ENCODE assay signal across 8 mouse cellular contexts in genomic region chr1:155050897-155051592, GRCm38 (mm10). TPM values are rescaled to one million over a fixed set of nuclear protein-coding genes. Genes with fewer than 3 reads are reported as not detected.
DNase-seq lines count a peak whose midpoint lies in the region; ATAC-seq and TF ChIP-seq lines count a peak whose summit lies in the region.

No protein-coding gene starts in this region.

- H3K4me2 ChIP-seq in forebrain, embryonic 13.5 days: no peak overlapping the region
- no peak overlapping the region for H3K4me2 ChIP-seq in liver, embryonic 16.5 days (ENCODE audit: low read depth, low read length)
- peak overlapping the region; percentile 78 for H3K4me2 ChIP-seq in myocyte (ENCODE audit: low read depth)
- no peak overlapping the region for H3K4me2 ChIP-seq in forebrain, embryonic 14.5 days (ENCODE audit: low read length)

- H3K4me1 ChIP-seq in forebrain, embryonic 10.5 days: peaks cover 66% of the 10 kb centered on the region
- peaks cover 51% of the 10 kb centered on the region for H3K4me1 ChIP-seq in forebrain, embryonic 13.5 days
- peaks cover 12% of the 10 kb centered on the region for H3K4me1 ChIP-seq in liver, embryonic 16.5 days (ENCODE audit: control insufficient read depth, low read depth, low read length)
- H3K4me1 ChIP-seq in embryonic fibroblast, embryonic 13.5 days (ENCODE audit: control insufficient read depth, insufficient read depth, low read length): peaks cover 31% of the 10 kb centered on the region
- H3K4me1 ChIP-seq in forebrain, embryonic 14.5 days (ENCODE audit: control insufficient read depth, insufficient read depth, low read length): peaks cover 26% of the 10 kb centered on the region

- no peak for TF ChIP-seq CTCF in embryonic fibroblast, embryonic 13.5 days (IDR thresholded peaks at IDR 0.05; ENCODE audit: borderline replicate concordance, insufficient read depth, low read length)

- ATAC-seq in forebrain, embryonic 13.5 days: no peak
- no peak for ATAC-seq in liver, embryonic 16.5 days (ENCODE audit: low read depth)
- no peak for ATAC-seq in forebrain, embryonic 14.5 days
- no peak for ATAC-seq in cerebellum, adult (ENCODE audit: insufficient number of reproducible peaks, low FRiP score, low TSS enrichment)

- H3K9me3 ChIP-seq in forebrain, embryonic 10.5 days: peaks cover 3% of the 10 kb centered on the region; the same call in 1 of the 2 replicates
- H3K9me3 ChIP-seq in forebrain, embryonic 13.5 days (replicated peaks): no peaks in the 10 kb centered on the region
- H3K9me3 ChIP-seq in liver, embryonic 16.5 days (replicated peaks; ENCODE audit: control insufficient read depth, low read length): no peaks in the 10 kb centered on the region
- H3K9me3 ChIP-seq in forebrain, embryonic 14.5 days (replicated peaks; ENCODE audit: control insufficient read depth, low read length): no peaks in the 10 kb centered on the region

- no peak for TF ChIP-seq POLR2A in embryonic fibroblast, embryonic 13.5 days (IDR thresholded peaks at IDR 0.05; ENCODE audit: low read depth, low read length)
- no peak for TF ChIP-seq POLR2A in myocyte (IDR thresholded peaks at IDR 0.05; ENCODE audit: insufficient read length, low read depth)

- WGBS in forebrain, embryonic 10.5 days: 94% methylated on average over 9 of the region's 9 CpGs
- WGBS in forebrain, embryonic 13.5 days: 88% methylated on average over 9 of the region's 9 CpGs
- WGBS in liver, embryonic 16.5 days (ENCODE audit: insufficient replicate concordance): 46% methylated on average over 9 of the region's 9 CpGs
- 89% methylated on average over 9 of the region's 9 CpGs for WGBS in forebrain, embryonic 14.5 days

- H3K36me3 ChIP-seq in forebrain, embryonic 10.5 days (replicated peaks): no peaks in the 10 kb centered on the region
- H3K36me3 ChIP-seq in forebrain, embryonic 13.5 days (ENCODE audit: poor library complexity, severe bottlenecking): no peaks in the 10 kb centered on the region
- H3K36me3 ChIP-seq in liver, embryonic 16.5 days (ENCODE audit: control insufficient read depth, insufficient read depth): no peaks in the 10 kb centered on the region
- H3K36me3 ChIP-seq in myocyte (ENCODE audit: control insufficient read depth, insufficient read depth): no peaks in the 10 kb centered on the region
- H3K36me3 ChIP-seq in forebrain, embryonic 14.5 days (ENCODE audit: control insufficient read depth, insufficient read depth, low read length): no peaks in the 10 kb centered on the region

- no peaks in the 10 kb centered on the region for H3K79me2 ChIP-seq in myocyte (ENCODE audit: control insufficient read depth, insufficient read depth)

- H3K9ac ChIP-seq in forebrain, embryonic 13.5 days: no peak overlapping the region
- no peak overlapping the region for H3K9ac ChIP-seq in liver, embryonic 16.5 days (ENCODE audit: low read depth, low read length)
- H3K9ac ChIP-seq in forebrain, embryonic 14.5 days (ENCODE audit: low read length): no peak overlapping the region

- DNase-seq in forebrain, embryonic 10.5 days (ENCODE audit: extremely low spot score, low spot score): no peak
- DNase-seq in liver: no peak
- no peak for DNase-seq in forebrain, embryonic 14.5 days (ENCODE audit: low spot score)

- H3K4me3 ChIP-seq in forebrain, embryonic 10.5 days: no peak overlapping the region
- no peak overlapping the region for H3K4me3 ChIP-seq in forebrain, embryonic 13.5 days
- H3K4me3 ChIP-seq in liver, embryonic 16.5 days (ENCODE audit: low read depth, low read length): no peak overlapping the region
- H3K4me3 ChIP-seq in embryonic fibroblast, embryonic 13.5 days (ENCODE audit: insufficient read depth, low read length): no peak overlapping the region
- peak overlapping the region; percentile 1 for H3K4me3 ChIP-seq in myocyte
- H3K4me3 ChIP-seq in forebrain, embryonic 14.5 days (ENCODE audit: low read depth, low read length): no peak overlapping the region

- peak overlapping the region; percentile 83 for H3K27ac ChIP-seq in forebrain, embryonic 10.5 days
- no peak overlapping the region for H3K27ac ChIP-seq in forebrain, embryonic 13.5 days
- peak overlapping the region; percentile 34; the same call in 1 of the 2 replicates for H3K27ac ChIP-seq in liver, embryonic 16.5 days (ENCODE audit: low read length)
- peak overlapping the region; percentile 97 for H3K27ac ChIP-seq in embryonic fibroblast, embryonic 13.5 days (ENCODE audit: insufficient read depth, low read length)
- no peak overlapping the region for H3K27ac ChIP-seq in forebrain, embryonic 14.5 days (ENCODE audit: low read depth, low read length)

- peaks cover 22% of the 10 kb centered on the region for H3K27me3 ChIP-seq in forebrain, embryonic 10.5 days (ENCODE audit: poor library complexity, severe bottlenecking)
- H3K27me3 ChIP-seq in forebrain, embryonic 13.5 days: no peaks in the 10 kb centered on the region
- H3K27me3 ChIP-seq in liver, embryonic 16.5 days (ENCODE audit: control insufficient read depth, insufficient read depth, low read depth, low read length): no peaks in the 10 kb centered on the region
- no peaks in the 10 kb centered on the region for H3K27me3 ChIP-seq in myocyte (ENCODE audit: control insufficient read depth, insufficient read depth, insufficient read length)
- H3K27me3 ChIP-seq in forebrain, embryonic 14.5 days (replicated peaks; ENCODE audit: control insufficient read depth, insufficient read depth, low read length): no peaks in the 10 kb centered on the region

- H3ac ChIP-seq in myocyte (ENCODE audit: control insufficient read depth, insufficient read length): no peak overlapping the region

TF ChIP-seq in myocyte, 11 proteins besides CTCF, POLR2A, EP300 and RAD21:
- TF ChIP-seq MAX (IDR thresholded peaks at IDR 0.05; ENCODE audit: low read depth): no peak
- TF ChIP-seq MYOG (IDR thresholded peaks at IDR 0.05; ENCODE audit: control insufficient read depth in 1 of 3, insufficient read depth in 1 of 3, insufficient read length in 2 of 3, low read depth in 2 of 3): peak in 1 of 3 experiments; percentile 6

RNA-seq across cellular contexts. Expression of gene Ier5, which starts 48.4 kb away (rescaled TPM):
- 3.6 and 4.1 TPM in 2 replicates for polyA plus RNA-seq in forebrain, embryonic 10.5 days (2016; fragmentation: Nextera tagmentation; extraction: Ambion mirVana)
- 8.6 and 12.2 TPM in 2 replicates for polyA plus RNA-seq in forebrain, embryonic 13.5 days (2015; fragmentation: Nextera tagmentation; extraction: Ambion mirVana)
- polyA plus RNA-seq in liver, embryonic 16.5 days (2015; fragmentation: Nextera tagmentation; extraction: Ambion mirVana): 1.3 and 1.6 TPM in 2 replicates
- 37.2 and 48.4 TPM in 2 replicates for polyA plus RNA-seq in embryonic fibroblast, embryonic 13.5 days (2011; ENCODE audit: insufficient read length, low read depth, missing spikeins)
- polyA plus RNA-seq in myocyte (2012; fragmentation: generic; extraction: Trizol): 21.1 TPM
- polyA plus RNA-seq in forebrain, embryonic 14.5 days (2014; fragmentation: Nextera tagmentation; extraction: Ambion mirVana): 19.5 and 24.6 TPM in 2 replicates

Comparison
In these comparisons a context has a peak if more than half of its experiments do, and no peak if none do; other contexts are left out.
1. H3K27ac ChIP-seq: peak in forebrain, embryonic 10.5 days (single experiment), liver, embryonic 16.5 days (single experiment) and embryonic fibroblast, embryonic 13.5 days (single experiment); none in forebrain, embryonic 13.5 days (single experiment) and forebrain, embryonic 14.5 days (single experiment).